Mouse (Mus musculus): ENCODE measurements around the gene Urah.

Urah gene

GRCm38 (mm10) chr7:140874224-140874623, 39.4 kb downstream of the Urah start:
- no peak for DNase-seq (ENCODE audit: low spot score)

DNA sequence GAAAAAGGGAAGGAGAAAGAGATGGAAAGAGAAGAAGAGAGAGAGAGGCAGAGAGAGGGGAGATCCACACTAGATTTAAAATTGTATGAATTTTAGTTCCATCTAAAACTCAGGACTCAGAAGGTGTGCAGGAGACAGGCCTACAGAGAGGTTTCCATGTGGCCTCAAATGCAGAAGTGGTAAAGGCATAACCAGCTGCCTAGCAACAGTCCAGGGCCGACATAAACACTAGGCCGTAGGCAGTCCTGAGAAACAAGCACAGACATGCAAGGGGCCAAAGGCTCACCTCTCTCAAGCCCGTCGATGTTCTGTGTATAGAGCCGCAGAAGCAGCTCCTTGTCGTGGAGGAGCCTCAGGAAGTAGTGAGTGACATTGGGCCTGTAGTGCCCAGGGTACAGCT, 42.5 kb downstream of the Urah start:
- DNase-seq (ENCODE audit: low spot score) = no peak

GRCm38 (mm10) chr7:140879355-140879754, 44.5 kb downstream of the Urah start:
- no peak for DNase-seq (ENCODE audit: low spot score)

DNA sequence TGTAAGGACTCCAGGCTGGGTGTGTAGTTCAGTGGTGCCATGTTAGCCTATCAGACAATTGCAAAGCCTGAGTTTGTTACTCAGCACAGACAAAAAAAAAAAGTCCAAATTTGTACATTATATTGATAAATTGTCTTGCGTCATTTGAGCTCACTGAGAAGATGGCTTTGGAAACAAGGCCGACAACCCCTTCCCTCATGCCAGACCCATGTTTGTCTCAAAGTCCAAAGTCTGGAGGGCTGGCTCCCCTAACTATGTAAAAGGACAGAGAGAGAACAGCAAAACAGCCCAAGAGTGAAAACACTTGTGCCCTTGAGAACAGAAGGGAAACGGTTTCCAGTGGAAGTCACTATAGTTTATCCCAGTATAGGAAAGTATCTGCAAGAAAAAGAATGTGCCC, 45.6 kb downstream of the Urah start:
- no peak for DNase-seq (ENCODE audit: low spot score)

- peak; percentile 25 for DNase-seq (ENCODE audit: low spot score)
Observed at GRCm38 (mm10) chr7:140880865-140881515, 46.2 kb downstream of the Urah start.

GRCm38 (mm10) chr7:140881696-140882468, 47.1 kb downstream of the Urah start, which contains the start of the genes Psmd13 and Sirt3:
Gene Psmd13, plus strand, starts transcription at chr7:140881968.
Gene Sirt3, minus strand, starts transcription at chr7:140882309.
- DNase-seq (ENCODE audit: low spot score) = peak; percentile 92

DNA sequence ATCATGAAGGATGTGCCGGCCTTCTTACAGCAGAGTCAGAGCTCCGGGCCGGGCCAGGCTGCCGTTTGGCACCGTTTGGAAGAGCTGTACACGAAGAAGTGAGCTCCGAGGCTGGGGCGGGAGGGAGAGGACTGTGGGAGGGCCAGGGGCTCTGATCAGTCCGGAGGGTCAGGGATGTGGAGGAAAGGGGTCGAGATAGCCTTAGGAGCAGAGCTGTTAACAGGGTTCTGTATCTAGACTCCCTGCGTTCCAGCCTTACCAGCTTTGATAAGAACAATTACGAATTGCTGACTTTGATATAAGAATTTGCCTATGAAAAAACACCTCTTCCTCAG, 47.6 kb downstream of the Urah start:
- no peak for DNase-seq (ENCODE audit: low spot score)
